Mouse (Mus musculus): Measurements from ENCODE around the gene March11. TPM values are rescaled to one million over a fixed set of nuclear protein-coding genes. Genes with fewer than 3 reads are reported as not detected.

The March11 gene
- total RNA-seq (2017): not detected in 2 replicates

DNA sequence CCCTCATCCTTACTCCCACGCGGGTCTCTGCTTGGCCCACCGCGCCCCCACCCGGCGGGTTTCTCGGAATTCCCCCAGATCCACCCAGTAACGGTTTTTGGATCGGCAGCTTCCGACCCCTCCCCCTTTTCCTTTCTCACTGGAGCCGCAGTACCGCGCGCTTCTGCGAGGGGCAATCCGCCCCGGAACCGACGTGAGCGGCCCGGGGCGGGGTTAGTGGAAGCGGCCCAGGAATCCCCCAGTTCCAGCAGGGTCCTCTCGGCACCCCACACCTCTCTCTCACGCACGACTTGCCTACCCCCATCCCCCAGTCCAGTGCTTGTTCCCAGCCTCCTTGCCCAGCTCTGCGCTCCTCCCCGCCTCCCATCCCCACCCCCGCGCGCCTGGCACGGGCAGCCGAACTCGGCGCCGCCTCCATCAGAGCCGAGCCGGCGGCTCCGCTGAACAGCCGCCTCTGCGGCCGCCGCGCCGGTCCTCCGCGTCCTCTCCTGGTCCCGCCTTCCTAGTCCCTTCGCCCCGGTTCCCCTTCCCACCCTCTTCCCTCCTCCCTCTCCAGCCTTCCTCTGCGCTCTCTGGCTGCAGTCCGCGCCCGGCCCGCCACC, at the start of gene March11:
Gene March11 (plus strand): TSS at position 420 of the 602 bp plus-strand sequence.
- no peak for ATAC-seq (ENCODE audit: extremely low read depth, insufficient number of reproducible peaks, low FRiP score, poor library complexity, severe bottlenecking)

DNA sequence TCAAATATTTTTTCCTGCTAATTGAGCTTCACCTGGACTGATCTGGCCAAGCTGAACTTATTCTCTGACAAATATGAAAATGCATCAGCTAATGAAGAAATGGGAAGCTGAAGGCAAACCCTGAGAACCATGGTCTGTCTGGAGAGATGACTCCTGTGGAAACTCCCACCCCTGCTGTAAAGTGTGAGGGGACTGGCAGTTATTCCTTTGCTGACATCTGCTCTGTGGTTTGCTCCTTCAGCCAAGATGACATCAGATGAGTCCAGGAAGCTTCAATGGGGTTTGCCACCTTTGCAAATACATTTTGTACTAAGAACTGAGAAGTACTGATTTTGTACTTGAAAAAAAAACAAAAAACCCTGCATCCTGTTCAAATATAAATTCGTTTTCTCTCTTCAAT, 46.5 kb upstream of the March11 start:
- ATAC-seq (ENCODE audit: extremely low read depth, insufficient number of reproducible peaks, low FRiP score, poor library complexity, severe bottlenecking): no peak

DNA sequence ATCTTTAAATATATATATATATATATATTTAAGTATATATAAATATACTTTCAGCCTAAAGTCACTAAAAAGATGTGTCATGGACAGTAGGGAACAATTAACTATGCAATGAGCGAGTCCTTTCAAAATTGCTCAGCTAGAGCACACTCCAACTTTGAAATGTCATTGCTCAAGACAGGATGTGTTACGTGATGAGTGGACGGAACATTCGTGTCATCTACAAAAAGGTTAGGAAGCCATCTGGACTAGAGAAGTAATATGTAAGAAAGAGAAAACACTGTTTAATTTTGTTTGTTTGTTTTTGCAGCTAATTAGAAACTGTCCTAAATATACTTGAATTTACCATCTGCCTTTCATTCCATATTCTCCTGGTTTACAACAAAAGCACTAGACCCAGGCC, 39.3 kb upstream of the March11 start:
- ATAC-seq (ENCODE audit: extremely low read depth, insufficient number of reproducible peaks, low FRiP score, poor library complexity, severe bottlenecking): no peak

- no peak for ATAC-seq (ENCODE audit: extremely low read depth, insufficient number of reproducible peaks, low FRiP score, poor library complexity, severe bottlenecking)
Observed at GRCm38 (mm10) chr15:26276035-26276511, 32.8 kb upstream of the March11 start.

DNA sequence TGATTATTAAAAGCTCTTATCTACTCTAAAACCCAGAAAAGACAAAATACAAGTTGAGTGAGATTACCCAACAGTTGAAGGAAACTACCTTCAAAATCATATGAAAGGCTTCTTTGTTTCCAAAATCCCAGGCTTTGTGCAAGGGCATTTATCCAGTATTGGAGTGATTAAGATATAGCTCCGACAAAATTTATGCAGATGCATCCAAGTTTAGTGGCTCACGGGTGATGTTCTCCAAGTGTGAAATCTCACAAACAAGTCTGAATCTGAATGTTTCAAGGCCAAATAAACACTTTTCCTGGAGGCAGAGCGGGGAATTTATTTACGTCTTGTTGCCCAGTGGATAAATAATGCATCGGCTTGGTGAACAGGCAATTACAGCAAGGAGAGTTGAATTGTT, 32.2 kb upstream of the March11 start:
- no peak for ATAC-seq (ENCODE audit: extremely low read depth, insufficient number of reproducible peaks, low FRiP score, poor library complexity, severe bottlenecking)

GRCm38 (mm10) chr15:26291871-26292270, 17.0 kb upstream of the March11 start:
- ATAC-seq (ENCODE audit: extremely low read depth, insufficient number of reproducible peaks, low FRiP score, poor library complexity, severe bottlenecking): no peak

GRCm38 (mm10) chr15:26292811-26293210, 16.0 kb upstream of the March11 start:
- ATAC-seq (ENCODE audit: extremely low read depth, insufficient number of reproducible peaks, low FRiP score, poor library complexity, severe bottlenecking): no peak

GRCm38 (mm10) chr15:26293215-26293614, 15.6 kb upstream of the March11 start:
- ATAC-seq (ENCODE audit: extremely low read depth, insufficient number of reproducible peaks, low FRiP score, poor library complexity, severe bottlenecking): no peak

DNA sequence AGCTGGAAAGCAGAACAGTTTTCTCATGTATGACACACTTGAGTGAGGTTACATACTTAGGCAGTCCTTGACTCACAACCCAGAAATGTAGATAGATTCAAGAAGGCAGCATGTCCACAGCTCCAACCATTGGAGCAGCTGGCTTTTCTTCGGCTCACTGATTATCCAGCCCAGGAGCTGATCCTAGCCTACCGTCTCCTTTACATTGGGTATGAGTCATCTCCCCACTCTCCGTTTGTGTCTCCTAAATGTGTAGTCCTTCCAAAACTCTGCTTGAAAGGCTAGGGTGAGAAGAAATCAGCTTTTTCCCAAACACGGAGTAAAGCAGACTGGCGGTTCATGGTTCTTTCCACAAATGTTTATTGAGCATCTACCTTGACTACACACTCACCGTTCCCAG, 10.2 kb upstream of the March11 start:
- ATAC-seq (ENCODE audit: extremely low read depth, insufficient number of reproducible peaks, low FRiP score, poor library complexity, severe bottlenecking): no peak

- no peak for ATAC-seq (ENCODE audit: extremely low read depth, insufficient number of reproducible peaks, low FRiP score, poor library complexity, severe bottlenecking)
Observed at GRCm38 (mm10) chr15:26309291-26309931, 563 bp downstream of the March11 start.

- no peak for ATAC-seq (ENCODE audit: extremely low read depth, insufficient number of reproducible peaks, low FRiP score, poor library complexity, severe bottlenecking)
Observed at GRCm38 (mm10) chr15:26319866-26320265, 11.0 kb downstream of the March11 start.

DNA sequence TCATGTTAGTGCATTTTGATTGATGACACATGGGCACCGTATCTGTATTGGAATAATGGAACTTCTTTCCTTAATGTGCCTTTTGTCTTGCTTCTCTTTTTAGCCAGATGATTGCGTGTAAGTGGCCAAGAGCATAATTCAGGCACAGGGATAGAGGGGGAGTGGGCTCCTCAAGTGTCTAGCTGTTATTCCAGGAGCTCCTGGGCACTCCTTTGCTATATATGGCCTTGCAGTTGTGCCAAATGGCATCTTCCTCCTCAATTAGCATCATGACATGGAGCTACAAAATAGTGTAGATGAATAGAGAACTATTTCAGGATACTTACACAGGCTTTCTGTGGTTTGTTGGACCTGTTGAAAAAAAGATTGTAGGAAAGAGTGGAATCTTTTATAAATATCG, 11.6 kb downstream of the March11 start:
- no peak for ATAC-seq (ENCODE audit: extremely low read depth, insufficient number of reproducible peaks, low FRiP score, poor library complexity, severe bottlenecking)

GRCm38 (mm10) chr15:26322804-26323203, 14.0 kb downstream of the March11 start:
- no peak for ATAC-seq (ENCODE audit: extremely low read depth, insufficient number of reproducible peaks, low FRiP score, poor library complexity, severe bottlenecking)

GRCm38 (mm10) chr15:26327157-26327556, 18.3 kb downstream of the March11 start:
- ATAC-seq (ENCODE audit: extremely low read depth, insufficient number of reproducible peaks, low FRiP score, poor library complexity, severe bottlenecking): no peak

DNA sequence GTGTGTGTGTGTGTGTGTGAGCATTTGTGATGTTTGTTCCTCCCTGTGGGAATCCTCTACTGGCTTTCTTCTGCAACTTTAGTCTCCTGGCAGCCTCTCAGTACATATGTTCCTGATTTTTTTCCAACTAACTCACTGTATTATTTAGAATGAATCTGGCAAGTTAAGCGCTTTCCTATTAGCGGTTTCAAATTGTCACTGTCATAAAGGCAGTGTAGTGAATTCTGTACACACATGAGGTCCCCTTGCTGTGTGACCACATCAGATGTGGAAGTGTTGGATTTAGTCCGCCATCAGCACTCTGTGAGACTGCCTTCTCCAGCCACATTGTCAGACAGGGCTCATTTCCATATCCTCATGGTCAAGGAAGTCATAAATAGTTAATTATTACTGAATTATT, 26.9 kb downstream of the March11 start:
- no peak for ATAC-seq (ENCODE audit: extremely low read depth, insufficient number of reproducible peaks, low FRiP score, poor library complexity, severe bottlenecking)

- ATAC-seq (ENCODE audit: extremely low read depth, insufficient number of reproducible peaks, low FRiP score, poor library complexity, severe bottlenecking): no peak
Observed at GRCm38 (mm10) chr15:26337775-26338174, 28.9 kb downstream of the March11 start.

GRCm38 (mm10) chr15:26338343-26338742, 29.5 kb downstream of the March11 start:
- no peak for ATAC-seq (ENCODE audit: extremely low read depth, insufficient number of reproducible peaks, low FRiP score, poor library complexity, severe bottlenecking)

- no peak for ATAC-seq (ENCODE audit: extremely low read depth, insufficient number of reproducible peaks, low FRiP score, poor library complexity, severe bottlenecking)
Observed at GRCm38 (mm10) chr15:26340490-26340889, 31.6 kb downstream of the March11 start.

GRCm38 (mm10) chr15:26340966-26341365, 32.1 kb downstream of the March11 start:
- ATAC-seq (ENCODE audit: extremely low read depth, insufficient number of reproducible peaks, low FRiP score, poor library complexity, severe bottlenecking): no peak

- ATAC-seq (ENCODE audit: extremely low read depth, insufficient number of reproducible peaks, low FRiP score, poor library complexity, severe bottlenecking): no peak
Observed at GRCm38 (mm10) chr15:26344329-26344728, 35.5 kb downstream of the March11 start.

- ATAC-seq (ENCODE audit: extremely low read depth, insufficient number of reproducible peaks, low FRiP score, poor library complexity, severe bottlenecking): no peak
Observed at GRCm38 (mm10) chr15:26353656-26354055, 44.8 kb downstream of the March11 start.
